Mouse (Mus musculus) E14TG2a.4 (cell line): Measurements from ENCODE around the gene Fastk.
A peak's percentile ranks its signal among the peaks of the same experiment; 100 is the strongest.

Source experiments
- H3K27me3 ChIP-seq: 2 replicates; pipeline ENCODE4 v1.6.1; 2014; ENCODE audit warnings: low read length, control low read depth; ENCODE audit not compliant: insufficient read depth
- H3K36me3 ChIP-seq: 2 replicates; pipeline ENCODE4 v1.6.1; 2014; ENCODE audit warnings: low read length, control low read depth; ENCODE audit not compliant: insufficient read depth
- H3K4me1 ChIP-seq: replicated peaks from 2 replicates; pipeline ENCODE4 v1.6.1; 2014; ENCODE audit warnings: low read depth, low read length, control low read depth
- H3K4me3 ChIP-seq: replicated peaks from 2 replicates; pipeline ENCODE4 v1.5.1; 2014; ENCODE audit warnings: mild to moderate bottlenecking, low read length
- H3K9me3 ChIP-seq: 2 replicates; pipeline ENCODE4 v1.6.1; 2014; ENCODE audit warnings: low read length, control low read depth
- CTCF ChIP-seq: conservative IDR thresholded peaks from 2 replicates; pipeline ENCODE4 v1.5.1; 2014; ENCODE audit warnings: low read length
- NANOG ChIP-seq: IDR thresholded peaks from 2 replicates; pipeline ENCODE4 v1.6.1; 2014; ENCODE audit warnings: borderline replicate concordance, low read length, mixed read lengths
- POU5F1 ChIP-seq: IDR thresholded peaks from 2 replicates; pipeline ENCODE4 v1.6.1; 2014; ENCODE audit warnings: low read length, borderline replicate concordance

Gene Fastk

DNA sequence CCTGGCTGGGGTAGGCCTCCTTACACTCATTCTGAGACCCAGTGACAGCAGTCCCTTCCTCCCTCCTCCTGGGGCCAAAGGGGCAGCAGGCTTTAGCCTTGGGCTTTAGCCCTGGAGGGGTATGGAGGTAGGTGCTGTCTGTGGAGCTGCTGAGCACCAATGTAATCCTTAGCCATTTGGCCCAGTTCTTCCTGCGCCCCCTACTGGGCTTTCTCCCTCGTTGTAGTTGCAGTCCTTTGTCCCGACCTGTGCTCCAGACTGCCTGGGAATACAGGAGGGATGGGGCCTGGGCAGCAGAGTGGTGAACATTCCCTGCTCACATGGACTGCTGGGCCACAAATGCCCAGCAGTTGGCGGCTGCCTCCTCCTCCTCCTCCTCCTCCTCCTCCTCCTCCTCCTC lies 36.6 kb upstream of the Fastk start:
- TF ChIP-seq NANOG (no peak), POU5F1 (no peak), CTCF (peak; percentile 75)
- Histone ChIP-seq H3K9me3 (no peaks in the 10 kb centered on the region), H3K4me1 (peaks cover 78% of the 10 kb centered on the region), H3K27me3 (peaks cover 9% of the 10 kb centered on the region; the same call in 1 of the 2 replicates), H3K4me3 (peak overlapping the region; percentile 32; the same call in 1 of the 2 replicates), H3K36me3 (peaks cover 69% of the 10 kb centered on the region)

DNA sequence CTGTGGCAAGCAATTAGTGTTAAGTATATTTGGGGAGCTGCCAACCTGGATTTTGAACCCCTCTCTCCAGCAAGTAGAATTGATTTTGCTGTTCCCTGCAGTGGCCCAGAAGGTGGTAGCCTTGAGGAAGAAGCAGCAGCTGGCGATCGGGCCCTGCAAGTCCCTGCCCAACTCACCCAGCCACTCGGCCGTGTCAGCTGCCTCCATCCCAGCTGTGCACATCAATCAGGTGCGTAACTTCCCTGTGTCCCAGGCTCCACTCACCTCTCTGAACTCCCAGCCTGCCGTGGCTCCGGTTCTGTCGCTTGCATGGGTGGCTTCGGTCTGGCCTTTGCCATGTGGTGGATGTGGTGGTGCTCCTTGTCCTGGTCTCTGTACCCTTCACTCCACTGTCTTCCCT lies 32.8 kb upstream of the Fastk start:
- no peak for TF ChIP-seq POU5F1
- no peak for TF ChIP-seq NANOG
- no peak for TF ChIP-seq CTCF

DNA sequence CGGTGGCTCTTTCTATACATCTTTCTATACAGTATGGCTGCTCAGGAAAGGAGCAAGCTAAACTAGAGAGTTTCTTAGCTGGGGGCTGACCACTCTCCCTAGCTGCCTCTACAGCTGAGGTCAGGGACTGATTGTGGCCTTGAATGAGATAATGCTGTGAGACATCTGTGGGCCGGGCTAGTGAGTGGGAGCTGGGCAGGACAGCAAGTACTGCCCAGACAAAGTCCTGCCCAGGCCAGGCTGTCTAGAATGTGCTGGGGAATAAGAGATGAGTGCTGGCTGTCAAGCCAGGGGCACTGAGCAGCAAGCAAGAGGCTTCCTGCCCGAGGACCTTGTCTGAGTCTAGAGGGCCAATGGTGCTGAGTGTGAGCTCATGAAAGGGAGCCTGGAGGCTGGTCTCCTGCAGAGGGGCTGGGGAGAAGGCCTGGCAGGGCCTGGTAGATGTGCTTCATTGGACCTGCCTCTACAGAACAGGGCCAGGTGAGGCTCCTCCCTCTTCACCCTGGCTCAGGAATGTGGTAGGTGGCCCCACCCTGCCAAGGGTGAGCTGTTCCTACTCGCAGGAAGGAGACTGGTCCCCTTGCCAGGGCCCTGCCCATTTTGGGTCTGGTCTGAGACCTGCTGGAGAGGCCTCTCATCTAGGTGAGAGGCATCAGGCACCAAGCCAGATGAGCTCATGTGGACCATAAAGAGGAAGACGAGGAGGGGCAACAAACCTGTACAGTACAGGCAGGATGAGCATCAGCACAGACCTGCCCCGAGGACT lies 30.6 kb upstream of the Fastk start:
- Histone ChIP-seq H3K4me3 (peak overlapping the region; percentile 83), H3K9me3 (no peaks in the 10 kb centered on the region), H3K36me3 (peaks cover 49% of the 10 kb centered on the region), H3K4me1 (peaks cover 64% of the 10 kb centered on the region), H3K27me3 (peaks cover 26% of the 10 kb centered on the region)
- TF ChIP-seq CTCF, result no peak
- TF ChIP-seq POU5F1, result no peak

More for the DNA sequence above, 32.8 kb upstream of the Fastk start:
- H3K9me3 ChIP-seq, result no peaks in the 10 kb centered on the region
- no peak overlapping the region for H3K4me3 ChIP-seq
- H3K36me3 ChIP-seq, result peaks cover 53% of the 10 kb centered on the region
- H3K27me3 ChIP-seq, result peaks cover 26% of the 10 kb centered on the region
- peaks cover 65% of the 10 kb centered on the region for H3K4me1 ChIP-seq

DNA sequence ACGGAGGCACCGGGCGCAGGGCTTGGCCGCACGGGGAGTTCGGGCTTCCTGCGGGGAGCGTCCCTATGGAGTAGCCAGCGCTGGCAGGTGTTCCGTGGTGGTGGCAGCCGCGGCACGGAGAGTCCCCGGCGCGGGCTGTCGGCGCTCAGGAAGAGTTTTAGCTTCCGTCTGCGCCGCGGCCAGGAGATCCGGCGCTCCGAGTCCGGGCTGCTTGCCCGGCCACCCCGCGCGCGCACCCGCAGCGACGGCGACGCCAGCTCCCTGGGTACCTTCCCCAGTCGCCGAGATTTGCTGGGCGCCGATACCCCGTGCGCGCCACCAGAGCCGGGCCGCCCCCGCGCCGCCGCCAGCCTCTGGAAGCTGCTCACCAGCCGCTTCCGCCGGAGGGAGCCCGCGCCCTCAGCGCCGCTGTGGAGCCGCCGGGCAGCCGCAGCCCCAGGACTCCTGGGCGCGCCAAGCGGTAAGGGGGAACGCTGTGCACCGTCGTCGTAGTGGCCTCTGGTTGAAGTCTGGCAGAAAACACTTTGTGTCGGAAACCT lies 29.7 kb upstream of the Fastk start:
- Histone ChIP-seq H3K4me3 (peak overlapping the region; percentile 83), H3K4me1 (peaks cover 63% of the 10 kb centered on the region), H3K36me3 (peaks cover 40% of the 10 kb centered on the region), H3K27me3 (peaks cover 26% of the 10 kb centered on the region), H3K9me3 (no peaks in the 10 kb centered on the region)
- TF ChIP-seq CTCF (no peak), NANOG (no peak), POU5F1 (no peak)

DNA sequence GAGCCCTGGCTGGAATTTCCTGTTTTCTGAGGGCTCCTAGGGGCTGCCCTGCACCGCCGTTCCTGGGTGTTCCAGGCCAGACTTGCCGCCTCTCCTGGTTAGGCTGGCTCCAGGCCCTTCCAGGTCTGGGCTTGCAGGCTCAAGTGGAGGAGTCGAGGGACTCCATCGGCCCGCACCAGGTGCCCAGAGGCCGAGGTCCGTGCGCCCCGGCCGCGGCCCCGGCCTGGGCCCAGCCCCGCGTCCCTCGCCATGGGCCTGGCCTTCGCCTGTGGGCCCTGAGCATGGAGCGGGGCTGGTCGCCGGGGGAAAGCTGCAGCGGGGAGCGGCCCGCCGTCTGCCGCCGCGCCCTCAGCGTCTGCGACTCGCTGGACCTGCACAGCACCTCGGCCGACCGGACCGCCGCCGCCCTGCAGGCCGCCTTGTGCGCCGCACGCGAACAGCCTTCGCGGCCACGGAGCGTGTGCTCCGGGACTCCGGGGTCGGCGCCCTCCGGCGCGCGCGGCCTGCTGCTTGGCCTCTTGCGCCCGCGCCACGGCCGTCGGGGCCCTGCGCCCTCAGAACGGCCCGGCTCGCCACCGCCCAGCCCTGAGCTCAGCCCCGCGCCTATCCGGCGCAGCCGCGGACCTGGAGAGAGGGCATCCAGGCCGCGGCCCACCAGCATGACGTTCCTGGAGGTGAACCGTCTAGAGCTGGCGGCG lies 29.1 kb upstream of the Fastk start:
- TF ChIP-seq CTCF (no peak), POU5F1 (no peak), NANOG (no peak)
- H3K27me3 ChIP-seq, result peaks cover 26% of the 10 kb centered on the region
- H3K9me3 ChIP-seq, result no peaks in the 10 kb centered on the region

DNA sequence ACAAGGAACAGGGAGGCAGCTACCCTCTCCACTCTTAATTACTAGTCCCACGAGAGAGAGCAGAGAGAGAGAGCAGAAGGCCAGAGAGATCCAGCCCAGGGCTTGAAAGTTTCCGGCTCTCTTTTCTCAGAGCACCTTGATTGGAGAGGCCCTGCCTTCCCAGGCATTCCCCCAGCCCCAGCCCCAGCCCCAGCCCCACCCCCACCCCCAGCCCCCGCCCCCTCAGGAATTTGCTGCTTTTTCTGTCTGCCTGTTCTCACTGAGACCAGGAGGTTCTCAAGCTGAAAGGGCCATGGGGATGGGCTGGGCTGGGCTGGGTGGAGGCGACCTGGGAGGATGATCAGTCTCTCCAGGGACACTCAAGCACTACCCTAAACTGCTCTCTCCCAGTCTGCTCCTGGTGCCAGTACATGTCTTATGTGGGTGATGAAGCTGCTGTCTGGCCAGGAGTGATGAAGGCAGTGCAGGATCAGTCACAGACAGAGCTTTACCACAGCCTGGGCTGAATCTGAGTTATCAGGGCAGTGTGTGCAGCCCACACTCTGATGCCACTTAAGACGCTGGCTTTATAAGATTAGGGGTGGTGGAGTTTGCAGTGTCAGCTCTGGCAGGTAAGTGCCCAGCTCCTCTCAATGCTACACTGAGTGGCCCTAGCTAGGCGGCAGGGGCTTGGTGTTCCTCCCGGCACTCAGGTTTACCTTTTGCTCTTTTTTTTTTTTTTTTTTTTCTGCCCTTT lies 28.0 kb upstream of the Fastk start:
- Histone ChIP-seq H3K4me1 (peaks cover 50% of the 10 kb centered on the region), H3K4me3 (peak overlapping the region; percentile 83), H3K36me3 (peaks cover 29% of the 10 kb centered on the region), H3K9me3 (no peaks in the 10 kb centered on the region), H3K27me3 (peaks cover 26% of the 10 kb centered on the region)
- no peak for TF ChIP-seq POU5F1
- TF ChIP-seq CTCF, result no peak
- TF ChIP-seq NANOG, result no peak

More for the DNA sequence above, 29.1 kb upstream of the Fastk start:
- Histone ChIP-seq H3K4me1 (peaks cover 58% of the 10 kb centered on the region), H3K4me3 (peak overlapping the region; percentile 83), H3K36me3 (peaks cover 38% of the 10 kb centered on the region)

DNA sequence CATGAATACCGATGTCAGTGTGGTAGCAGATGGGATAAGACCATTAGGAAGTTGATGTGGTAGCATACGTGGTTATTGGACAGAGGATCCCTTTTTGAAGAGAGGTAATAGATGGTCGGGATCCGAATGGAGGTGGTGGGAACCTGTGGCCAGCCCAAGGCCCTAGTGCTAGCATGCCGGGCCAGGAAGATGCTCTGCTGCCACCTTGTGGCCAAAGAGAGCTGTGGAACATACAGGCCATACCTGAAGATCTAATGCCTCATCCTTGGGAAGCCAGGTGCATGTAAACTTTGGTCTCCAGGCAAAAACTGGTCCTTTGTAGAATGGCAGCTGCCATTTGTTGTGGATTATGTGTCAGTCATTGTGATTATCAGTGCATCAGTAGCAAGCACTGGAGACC lies 25.5 kb upstream of the Fastk start:
- Histone ChIP-seq H3K27me3 (peaks cover 13% of the 10 kb centered on the region), H3K36me3 (peaks cover 19% of the 10 kb centered on the region), H3K4me1 (peaks cover 53% of the 10 kb centered on the region), H3K9me3 (no peaks in the 10 kb centered on the region), H3K4me3 (no peak overlapping the region)
- TF ChIP-seq NANOG, result no peak
- TF ChIP-seq CTCF, result peak; percentile 84

DNA sequence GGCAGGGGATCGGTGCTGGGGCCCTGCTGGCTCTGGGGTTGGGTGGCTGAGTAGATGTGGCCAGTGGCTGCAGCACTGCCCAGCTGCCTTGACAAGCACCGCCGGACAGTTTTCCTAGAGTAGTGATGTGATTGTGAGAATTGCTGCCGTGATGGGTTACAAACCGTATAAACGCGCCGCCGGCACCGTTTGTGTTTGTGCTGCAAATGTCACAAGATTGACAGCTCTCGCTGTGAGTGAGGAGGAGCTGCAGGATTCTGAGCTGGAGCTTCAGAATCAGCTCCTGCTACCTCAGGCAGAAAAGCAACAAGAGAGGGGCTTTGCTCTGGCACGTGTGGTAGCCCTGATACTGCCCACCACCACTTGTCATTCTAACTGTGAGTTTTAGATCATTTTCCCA lies 21.7 kb upstream of the Fastk start:
- peaks cover 29% of the 10 kb centered on the region for H3K4me1 ChIP-seq
- no peaks in the 10 kb centered on the region for H3K9me3 ChIP-seq
- H3K4me3 ChIP-seq, result peak overlapping the region; percentile 52; the same call in 1 of the 2 replicates
- TF ChIP-seq POU5F1 (no peak), CTCF (no peak), NANOG (no peak)
- no peaks in the 10 kb centered on the region for H3K27me3 ChIP-seq
- peaks cover 21% of the 10 kb centered on the region for H3K36me3 ChIP-seq
